Mouse (Mus musculus) embryonic fibroblast, embryonic 13.5 days (primary cell): ENCODE data around the gene Mrpl40.

Experiments
- CTCF ChIP-seq: IDR thresholded peaks from 2 replicates; pipeline ENCODE4 v1.5.1; 2011; ENCODE audit warnings: mild to moderate bottlenecking, control low read depth, low read length, moderate library complexity, borderline replicate concordance; ENCODE audit not compliant: insufficient read depth
- POLR2A ChIP-seq: IDR thresholded peaks from 2 replicates; pipeline ENCODE4 v1.6.1; 2011; ENCODE audit warnings: low read depth, mild to moderate bottlenecking, control low read depth, low read length, moderate library complexity

- TF ChIP-seq POLR2A (peak; percentile 79), CTCF (no peak)
Measured at GRCm38 (mm10) chr16:18876442-18877308, at the start of gene Mrpl40, which contains the start of gene Hira.
